Mouse (Mus musculus): Measurements from ENCODE around the gene Gm49027. TPM values are rescaled to one million over a fixed set of nuclear protein-coding genes. Genes with fewer than 3 reads are reported as not detected.

Gene Gm49027
- 3.9 to 9.7 TPM (median 5.4 TPM) in 4 replicates for total RNA-seq (2023)

GRCm38 (mm10) chr5:123525281-123525680 lies at the start of gene Gm49027:
Gene Gm49027 (minus strand): TSS chr5:123525488.

GRCm38 (mm10) chr5:123572357-123573186 lies 47.3 kb upstream of the Gm49027 start, which contains the start of gene Vps33a:
Gene Vps33a (minus strand): TSS chr5:123573038.

GRCm38 (mm10) chr5:123523692-123524392 lies 1.4 kb downstream of the Gm49027 start, which contains the start of gene Diablo:
Gene Diablo (minus strand): TSS chr5:123524176.

GRCm38 (mm10) chr5:123510160-123510559 lies 15.1 kb downstream of the Gm49027 start, which contains the start of gene B3gnt4:
Gene B3gnt4 (plus strand): TSS chr5:123510460.

GRCm38 (mm10) chr5:123489112-123489785 lies 36.0 kb downstream of the Gm49027 start, which contains the start of the genes Lrrc43 and Il31:
Gene Lrrc43 (plus strand): TSS chr5:123489305.
Gene Il31 (minus strand): TSS chr5:123489489.

Other genes starting within 250 kb of the Gm49027 start
- gene Bcl7a, start 181.7 kb downstream of the Gm49027 start, total RNA-seq (2023), result 53.7 to 55.1 TPM (median 54.6 TPM) in 4 replicates
- 131 to 140 TPM (median 134 TPM) in 4 replicates for gene Mlxip, start 130.7 kb downstream of the Gm49027 start, total RNA-seq (2023)
- not detected in 4 replicates for gene Lrrc43, start 36.2 kb downstream of the Gm49027 start, total RNA-seq (2023)
- gene Il31, start 36.0 kb downstream of the Gm49027 start, total RNA-seq (2023), result not detected in 4 replicates
- not detected in 4 replicates for gene B3gnt4, start 15.0 kb downstream of the Gm49027 start, total RNA-seq (2023)
- 63.2 to 72.6 TPM (median 68.3 TPM) in 4 replicates for gene Diablo, start 1.3 kb downstream of the Gm49027 start, total RNA-seq (2023)
- 46.7 to 56.8 TPM (median 52.6 TPM) in 4 replicates for gene Vps33a, start 47.5 kb upstream of the Gm49027 start, total RNA-seq (2023)
- 24.8 to 28.9 TPM (median 25.7 TPM) in 4 replicates for gene Clip1, start 159.1 kb upstream of the Gm49027 start, total RNA-seq (2023)
- gene Zcchc8, start 195.6 kb upstream of the Gm49027 start, total RNA-seq (2023), result 73.5 to 83.3 TPM (median 77.5 TPM) in 4 replicates
- 260 to 275 TPM (median 271 TPM) in 4 replicates for gene Rsrc2, start 223.9 kb upstream of the Gm49027 start, total RNA-seq (2023)
- gene Kntc1, start 224.2 kb upstream of the Gm49027 start, total RNA-seq (2023), result 1.2 to 1.8 TPM (median 1.5 TPM) in 4 replicates

All from B cell, adult 62 days (primary cell).